Mouse (Mus musculus) neural tube, embryonic 11.5 days (tissue): ENCODE measurements around the gene Rsf1. TPM values are rescaled to one million over a fixed set of nuclear protein-coding genes. Genes with fewer than 3 reads are reported as not detected.

Source experiments
- ATAC-seq: fragments of 200-750 bp; cut with Nextera tagmentation; 2 replicates; pipeline ENCODE4 v1.8.0; 2017; ENCODE audit warnings: moderate number of reproducible peaks, mild to moderate bottlenecking, moderate TSS enrichment, moderate library complexity; ENCODE audit not compliant: insufficient read depth, low FRiP score, low TSS enrichment
- DNase-seq: peaks from one replicate; pipeline ENCODE4 v3.0.0-alpha.2; 2015; ENCODE audit warnings: low spot score
- H3K27ac ChIP-seq: fragments of 300-500 bp; sonication (generic); 2 replicates; pipeline ENCODE4 v1.5.1; 2014; ENCODE audit warnings: low read depth, mild to moderate bottlenecking, low read length
- H3K27me3 ChIP-seq: fragments of 300-500 bp; sonication (generic); 2 replicates; pipeline ENCODE4 v1.6.1; 2014; ENCODE audit warnings: mild to moderate bottlenecking, low read length, mixed read lengths; ENCODE audit not compliant: control insufficient read depth, insufficient read depth
- H3K36me3 ChIP-seq: fragments of 300-500 bp; sonication (generic); 2 replicates; pipeline ENCODE4 v1.6.1; 2014; ENCODE audit warnings: mild to moderate bottlenecking, low read length, moderate library complexity, mixed read lengths; ENCODE audit not compliant: control insufficient read depth, insufficient read depth
- H3K4me1 ChIP-seq: fragments of 300-500 bp; sonication (generic); 2 replicates; pipeline ENCODE4 v1.6.1; 2014; ENCODE audit warnings: low read length, mixed read lengths; ENCODE audit not compliant: control insufficient read depth, insufficient read depth
- H3K4me2 ChIP-seq: fragments of 300-500 bp; sonication (generic); 2 replicates; pipeline ENCODE4 v1.6.1; 2014; ENCODE audit warnings: low read depth, mild to moderate bottlenecking, moderate library complexity
- H3K4me3 ChIP-seq: fragments of 300-500 bp; sonication (generic); 2 replicates; pipeline ENCODE4 v1.5.1; 2014; ENCODE audit warnings: low read depth, low read length
- H3K9ac ChIP-seq: fragments of 300-500 bp; sonication (generic); 2 replicates; pipeline ENCODE4 v1.6.1; 2014; ENCODE audit warnings: mild to moderate bottlenecking, low read length
- H3K9me3 ChIP-seq: fragments of 300-500 bp; sonication (generic); 2 replicates; pipeline ENCODE4 v1.6.1; 2016; ENCODE audit warnings: low read length; ENCODE audit not compliant: control insufficient read depth
- WGBS: fragments of 180-500 bp; shearing (Covaris S2); extraction: QIAGEN DNeasy Blood & Tissue Kit; methylation state at CpG from one replicate; pipeline ENCODE4 v1.1.7; 2014; 5-methylcytosine and 5-hydroxymethylcytosine counted together
- polyA plus RNA-seq: library from polyadenylated mRNA; unstranded; fragments of >200 nt; fragmentation: Nextera tagmentation; extraction: Ambion mirVana; gene quantifications from 2 replicates; pipeline ENCODE4 v1.2.1, GENCODE M21; 2014

Rsf1 gene
- 21.8 and 25.3 TPM in 2 replicates for polyA plus RNA-seq

DNA sequence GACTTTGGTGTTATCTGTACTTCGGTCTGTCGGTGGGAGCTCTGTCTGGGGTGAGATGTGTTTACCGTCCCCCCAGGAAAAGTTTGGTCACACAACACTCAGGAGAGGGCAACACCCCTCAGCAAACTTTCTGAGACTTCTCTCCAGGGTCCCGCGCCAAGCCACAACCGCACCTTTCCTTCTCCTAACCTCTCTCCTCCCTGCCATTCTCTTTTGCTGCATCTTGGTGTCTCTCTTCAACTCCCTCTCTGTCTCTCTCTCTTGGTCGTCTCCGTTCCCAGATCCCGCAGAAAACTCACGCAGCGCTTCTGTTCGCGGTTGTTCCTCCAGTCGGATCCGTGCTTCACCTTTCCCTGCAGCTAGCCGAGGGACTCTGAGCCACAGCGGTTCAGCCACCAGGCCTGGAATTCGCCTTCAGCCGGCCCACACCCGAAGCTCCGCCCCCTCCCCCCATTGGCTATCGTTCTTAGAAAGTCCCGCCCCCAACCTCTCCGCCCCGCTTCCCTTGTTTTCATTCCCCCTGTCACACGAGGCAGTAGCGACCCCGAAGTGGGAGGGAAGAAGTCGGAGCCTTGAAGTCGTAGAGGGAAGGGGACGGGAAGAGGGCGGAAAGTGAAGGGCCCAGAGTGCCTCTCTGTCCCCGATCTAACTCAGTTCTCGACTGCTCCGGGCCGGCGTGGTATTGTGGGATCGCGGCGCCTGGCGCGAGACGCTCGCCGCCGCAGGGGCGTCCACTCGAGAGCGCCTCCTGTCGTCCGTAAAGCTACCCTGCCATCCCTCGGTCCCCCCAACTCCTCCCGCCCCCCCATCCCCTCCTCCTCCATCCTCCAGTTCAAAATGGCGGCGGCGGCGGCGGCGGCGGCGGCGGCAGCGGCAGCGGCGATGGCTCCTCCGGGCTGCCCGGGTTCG is at the start of gene Rsf1, which contains the start of gene Aamdc:
Rsf1 (plus strand) TSS at position 823 of the 909 bp plus-strand sequence.
Aamdc (minus strand) TSS at position 431 of the 909 bp plus-strand sequence.
- WGBS, result under 1% methylated on average over 62 of the region's 68 CpGs
- ATAC-seq, result peak; percentile 94
- peak within 1 kb of the TSS; percentile 91 for H3K27ac ChIP-seq

GRCm38 (mm10) chr7:97535531-97535930 is 44.2 kb upstream of the Rsf1 start:
- ATAC-seq, result no peak
- no peaks in the 10 kb centered on the region for H3K9me3 ChIP-seq
- WGBS, result 87% methylated on average over 5 of the region's 5 CpGs

More for the DNA sequence above, at the start of gene Rsf1, which contains the start of gene Aamdc:
- Histone ChIP-seq H3K9me3 (no peaks in the 10 kb centered on the region), H3K27me3 (no peaks in the 10 kb centered on the region), H3K4me1 (0 out of 2 replicates have a peak, but pooled peaks cover 4% of the 10 kb centered on the region), H3K4me3 (peak within 1 kb of the TSS; percentile 100), H3K36me3 (no peaks in the 10 kb centered on the region), H3K9ac (peak within 1 kb of the TSS; percentile 100), H3K4me2 (peak within 1 kb of the TSS; percentile 63)
- peak; percentile 96 for DNase-seq

DNA sequence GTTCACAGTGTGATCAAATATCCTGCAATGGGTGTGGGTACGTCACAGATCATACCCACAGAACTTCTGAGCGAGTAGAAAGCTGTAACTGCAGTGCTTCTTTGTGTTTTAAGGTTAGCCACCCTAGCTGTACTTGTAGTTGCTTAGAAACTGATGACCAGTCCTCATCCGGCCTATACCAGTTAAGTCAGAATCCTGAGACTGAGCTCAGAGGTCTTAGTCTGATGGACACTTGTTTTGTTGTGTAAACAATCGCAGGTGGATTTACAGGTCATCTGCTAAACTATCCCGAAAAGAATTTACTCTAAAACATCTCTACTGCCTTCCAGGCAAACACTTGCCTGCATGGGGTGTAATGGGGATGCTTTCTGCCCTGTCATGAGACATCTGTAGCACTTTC is 43.1 kb upstream of the Rsf1 start:
- H3K4me3 ChIP-seq, result no peak overlapping the region
- no peak overlapping the region for H3K27ac ChIP-seq
- no peaks in the 10 kb centered on the region for H3K27me3 ChIP-seq
- 93% methylated on average over 5 of the region's 5 CpGs for WGBS
- H3K4me1 ChIP-seq, result no peaks in the 10 kb centered on the region
- no peak overlapping the region for H3K4me2 ChIP-seq
- no peak for ATAC-seq
- no peak overlapping the region for H3K9ac ChIP-seq
- no peaks in the 10 kb centered on the region for H3K9me3 ChIP-seq
- DNase-seq, result no peak
- H3K36me3 ChIP-seq, result peaks cover 8% of the 10 kb centered on the region; the same call in 1 of the 2 replicates

More at GRCm38 (mm10) chr7:97535531-97535930, 44.2 kb upstream of the Rsf1 start:
- peaks cover 12% of the 10 kb centered on the region; the same call in 1 of the 2 replicates for H3K36me3 ChIP-seq
- H3K4me1 ChIP-seq, result no peaks in the 10 kb centered on the region
- H3K27me3 ChIP-seq, result no peaks in the 10 kb centered on the region
- no peak overlapping the region for H3K4me3 ChIP-seq
- no peak overlapping the region for H3K27ac ChIP-seq
- no peak for DNase-seq
- H3K9ac ChIP-seq, result no peak overlapping the region
- H3K4me2 ChIP-seq, result no peak overlapping the region

- H3K4me3 ChIP-seq, result no peak overlapping the region
- no peak overlapping the region for H3K9ac ChIP-seq
- H3K36me3 ChIP-seq, result peaks cover 4% of the 10 kb centered on the region; the same call in 1 of the 2 replicates
- DNase-seq (no peak), ATAC-seq (no peak)
- H3K9me3 ChIP-seq, result no peaks in the 10 kb centered on the region
- no peaks in the 10 kb centered on the region for H3K4me1 ChIP-seq
- no peak overlapping the region for H3K4me2 ChIP-seq
- H3K27me3 ChIP-seq, result no peaks in the 10 kb centered on the region
- no peak overlapping the region for H3K27ac ChIP-seq
- 88% methylated on average over 2 of the region's 2 CpGs for WGBS
Observed at GRCm38 (mm10) chr7:97546462-97546861, 33.2 kb upstream of the Rsf1 start.

GRCm38 (mm10) chr7:97549301-97549700 is 30.4 kb upstream of the Rsf1 start:
- no peak overlapping the region for H3K4me3 ChIP-seq
- no peaks in the 10 kb centered on the region for H3K36me3 ChIP-seq
- DNase-seq (no peak), ATAC-seq (no peak)
- no peaks in the 10 kb centered on the region for H3K9me3 ChIP-seq
- 93% methylated on average over 10 of the region's 10 CpGs for WGBS
- no peaks in the 10 kb centered on the region for H3K27me3 ChIP-seq
- no peaks in the 10 kb centered on the region for H3K4me1 ChIP-seq
- no peak overlapping the region for H3K4me2 ChIP-seq
- H3K27ac ChIP-seq, result no peak overlapping the region
- no peak overlapping the region for H3K9ac ChIP-seq

GRCm38 (mm10) chr7:97550673-97551072 is 29.0 kb upstream of the Rsf1 start:
- WGBS, result 90% methylated on average over 9 of the region's 9 CpGs
- Histone ChIP-seq H3K9ac (no peak overlapping the region), H3K4me1 (no peaks in the 10 kb centered on the region), H3K4me2 (no peak overlapping the region), H3K36me3 (no peaks in the 10 kb centered on the region), H3K9me3 (no peaks in the 10 kb centered on the region), H3K27ac (no peak overlapping the region), H3K27me3 (no peaks in the 10 kb centered on the region), H3K4me3 (no peak overlapping the region)
- no peak for ATAC-seq
- DNase-seq, result no peak

DNA sequence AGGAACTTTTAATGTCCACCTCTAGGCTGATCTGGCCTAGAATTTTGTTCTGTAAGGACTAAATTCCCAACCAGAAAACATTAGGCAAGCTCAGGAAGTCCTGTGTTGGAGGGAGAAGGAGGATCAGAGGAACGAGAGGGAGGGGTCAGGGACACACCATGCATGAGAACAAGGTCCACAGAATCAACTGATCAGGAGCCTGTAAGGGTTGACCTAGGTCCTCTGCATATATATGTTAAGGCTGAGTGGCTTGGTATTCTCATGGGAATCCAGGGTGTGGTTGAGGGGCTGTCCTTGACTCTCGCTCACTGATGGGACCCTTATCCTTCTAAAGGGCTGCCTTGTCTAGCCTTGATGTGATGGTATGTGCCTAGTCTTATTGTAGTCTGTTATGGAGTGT is 16.1 kb upstream of the Rsf1 start:
- H3K36me3 ChIP-seq, result no peaks in the 10 kb centered on the region
- WGBS, result 86% methylated on average over 2 of the region's 2 CpGs
- DNase-seq (no peak), ATAC-seq (no peak)
- no peaks in the 10 kb centered on the region for H3K9me3 ChIP-seq
- H3K4me3 ChIP-seq, result no peak overlapping the region
- no peak overlapping the region for H3K4me2 ChIP-seq
- no peaks in the 10 kb centered on the region for H3K4me1 ChIP-seq
- H3K27ac ChIP-seq, result no peak overlapping the region
- H3K27me3 ChIP-seq, result no peaks in the 10 kb centered on the region
- no peak overlapping the region for H3K9ac ChIP-seq

- Histone ChIP-seq H3K36me3 (no peaks in the 10 kb centered on the region), H3K9me3 (no peaks in the 10 kb centered on the region), H3K4me1 (no peaks in the 10 kb centered on the region), H3K27ac (no peak overlapping the region), H3K4me2 (no peak overlapping the region), H3K9ac (no peak overlapping the region), H3K4me3 (no peak overlapping the region), H3K27me3 (no peaks in the 10 kb centered on the region)
- ATAC-seq (no peak), DNase-seq (no peak)
- WGBS, result 83% methylated on average over 4 of the region's 4 CpGs
Observed at GRCm38 (mm10) chr7:97569372-97569771, 10.3 kb upstream of the Rsf1 start.

GRCm38 (mm10) chr7:97570389-97570788 is 9.3 kb upstream of the Rsf1 start:
- DNase-seq (no peak), ATAC-seq (no peak)
- Histone ChIP-seq H3K27me3 (no peaks in the 10 kb centered on the region), H3K36me3 (no peaks in the 10 kb centered on the region), H3K4me2 (no peak overlapping the region), H3K4me3 (no peak overlapping the region), H3K27ac (no peak overlapping the region), H3K9me3 (no peaks in the 10 kb centered on the region), H3K4me1 (no peaks in the 10 kb centered on the region), H3K9ac (no peak overlapping the region)
- 88% methylated on average over 1 of the region's 1 CpGs for WGBS
